Mouse (Mus musculus): ENCODE data around the gene Zfp329.

DNA sequence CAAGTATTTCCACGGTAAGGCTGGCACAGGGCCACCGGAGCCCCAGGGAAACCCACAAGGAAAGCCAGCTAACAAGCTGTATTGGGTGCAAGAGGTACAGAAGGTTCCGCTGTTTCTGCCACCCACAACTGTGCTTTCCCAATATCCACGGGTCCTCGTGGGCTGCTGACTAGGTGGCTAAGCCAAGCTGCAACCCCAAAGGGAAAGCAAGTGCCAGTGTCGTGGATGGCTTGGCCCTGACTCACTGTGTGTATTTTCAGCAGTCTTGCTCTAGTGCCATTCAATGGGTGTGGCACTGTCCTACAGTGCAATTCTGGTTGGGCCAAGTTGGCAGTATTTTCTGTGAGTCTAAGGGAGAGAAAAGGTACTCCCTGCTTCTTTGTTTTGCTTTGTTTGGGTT lies 31.3 kb downstream of the Zfp329 start:
- TF ChIP-seq POLR2A (IDR thresholded peaks at IDR 0.05; ENCODE audit: borderline replicate concordance, control insufficient read depth, low read depth, low read length) (no peak), CTCF (IDR thresholded peaks at IDR 0.05; ENCODE audit: control insufficient read depth, insufficient read depth, low read length) (no peak)

Measured in bone marrow, adult 2 months (tissue).